Mouse (Mus musculus) G1E (cell line): ENCODE measurements around the gene Ica1l.

Source experiments
- CTCF ChIP-seq: IDR thresholded peaks from 2 replicates; pipeline ENCODE4 v1.5.1; 2012; ENCODE audit warnings: low read depth, low read length, inconsistent platforms, mixed read lengths
- GATA1 ChIP-seq: IDR thresholded peaks from 2 replicates; pipeline ENCODE4 v1.6.1; 2012; ENCODE audit warnings: borderline replicate concordance, low read length, inconsistent platforms, mixed read lengths
- GATA2 ChIP-seq: IDR thresholded peaks from 2 replicates; pipeline ENCODE4 v1.6.1; 2012; ENCODE audit warnings: low read depth, low read length, inconsistent platforms, borderline replicate concordance
- TAL1 ChIP-seq: conservative IDR thresholded peaks from 2 replicates; pipeline ENCODE4 v1.6.1; 2012; ENCODE audit warnings: low read depth, low read length, inconsistent platforms, mixed read lengths

DNA sequence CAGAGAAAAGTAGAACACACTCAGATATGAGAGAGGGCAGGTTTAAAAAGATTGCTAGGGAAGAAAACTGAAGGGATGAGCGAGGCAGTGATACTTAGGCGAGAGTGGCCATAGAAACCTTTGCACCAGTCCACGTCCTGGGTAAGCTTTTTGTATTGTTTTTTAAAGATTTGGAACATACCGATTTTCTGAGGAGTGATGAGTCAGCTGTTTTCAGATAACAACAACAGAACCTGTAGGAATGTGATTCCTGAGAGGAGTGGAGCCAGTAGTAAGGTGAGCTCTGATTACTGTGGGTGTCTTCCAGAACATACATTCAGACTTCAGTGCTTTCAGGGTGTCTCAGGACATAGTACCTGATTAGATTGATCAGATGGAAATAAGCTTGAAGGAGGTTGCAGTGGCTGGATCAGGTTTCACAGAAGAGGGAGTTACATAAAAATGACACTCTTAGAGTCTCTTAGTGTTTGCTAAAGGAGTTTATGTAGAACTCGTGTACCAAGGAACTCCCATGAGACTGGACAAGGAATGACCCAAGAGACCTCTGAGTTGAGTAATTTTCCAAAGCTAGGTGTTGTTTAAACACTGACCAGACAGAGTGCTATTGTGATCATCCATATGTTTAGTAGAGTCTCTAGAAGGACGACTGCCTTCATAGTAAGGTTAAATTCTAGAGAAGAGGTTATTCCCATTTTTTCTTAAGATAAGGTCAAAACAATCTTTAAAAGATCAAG lies 100.8 kb downstream of the Ica1l start:
- TF ChIP-seq GATA1 (no peak), CTCF (no peak), GATA2 (no peak), TAL1 (no peak)
